Mouse (Mus musculus) sigmoid colon, adult 10 weeks (tissue): ENCODE measurements around the gene Wdr20rt. TPM values are rescaled to one million over a fixed set of nuclear protein-coding genes. Genes with fewer than 3 reads are reported as not detected.

Experiments used
- polyA plus RNA-seq: library from polyadenylated mRNA; stranded (reverse); fragments of 350-450 nt; fragmentation: Illumina TruSeq; extraction: RNeasy Lipid Tissue Mini Kit (QIAGEN cat#74804); gene quantifications from one replicate; pipeline ENCODE4 v1.2.3, GENCODE M21; 2014; ENCODE audit warnings: low read depth, low replicate concordance

Wdr20rt gene
- not detected for polyA plus RNA-seq

DNA sequence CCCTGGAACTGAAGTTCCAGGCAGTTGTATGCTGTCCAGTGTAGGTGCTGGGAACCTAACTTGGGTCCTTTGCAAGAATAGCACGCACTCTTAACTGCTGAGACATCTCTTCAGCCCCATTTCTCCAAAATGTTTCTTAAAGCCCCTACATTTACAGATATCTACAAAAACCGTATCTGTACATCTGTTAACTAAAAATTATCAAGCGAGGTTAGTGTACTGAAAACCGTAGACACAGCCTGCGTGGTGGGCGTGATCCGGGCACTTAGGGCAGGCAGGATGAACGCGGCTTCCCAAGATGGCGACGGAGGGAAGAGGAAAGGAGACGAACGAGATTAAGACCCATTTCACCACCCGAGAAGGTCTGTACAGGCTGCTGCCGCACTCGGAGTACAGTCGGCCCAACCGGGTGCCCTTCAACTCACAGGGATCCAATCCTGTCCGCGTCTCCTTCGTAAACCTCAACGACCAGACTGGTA, at the start of gene Wdr20rt:
Gene Wdr20rt, plus strand, starts transcription at position 51 of the 479 bp plus-strand sequence.

Other genes starting within 250 kb of the Wdr20rt start
- 216 TPM for gene Prpf39, start 189.2 kb upstream of the Wdr20rt start, polyA plus RNA-seq
- 205 TPM for gene Fkbp3, start 151.5 kb upstream of the Wdr20rt start, polyA plus RNA-seq
- 5.7 TPM for gene Fancm, start 149.9 kb upstream of the Wdr20rt start, polyA plus RNA-seq
- gene Mis18bp1, start 52.9 kb upstream of the Wdr20rt start, polyA plus RNA-seq: 21.2 TPM